Mouse (Mus musculus): ENCODE measurements around the gene Mpig6b. TPM values are rescaled to one million over a fixed set of nuclear protein-coding genes. Genes with fewer than 3 reads are reported as not detected.

The Mpig6b gene
- polyA plus RNA-seq, 1 experiment from 2014 or later, result 0.92 TPM

DNA sequence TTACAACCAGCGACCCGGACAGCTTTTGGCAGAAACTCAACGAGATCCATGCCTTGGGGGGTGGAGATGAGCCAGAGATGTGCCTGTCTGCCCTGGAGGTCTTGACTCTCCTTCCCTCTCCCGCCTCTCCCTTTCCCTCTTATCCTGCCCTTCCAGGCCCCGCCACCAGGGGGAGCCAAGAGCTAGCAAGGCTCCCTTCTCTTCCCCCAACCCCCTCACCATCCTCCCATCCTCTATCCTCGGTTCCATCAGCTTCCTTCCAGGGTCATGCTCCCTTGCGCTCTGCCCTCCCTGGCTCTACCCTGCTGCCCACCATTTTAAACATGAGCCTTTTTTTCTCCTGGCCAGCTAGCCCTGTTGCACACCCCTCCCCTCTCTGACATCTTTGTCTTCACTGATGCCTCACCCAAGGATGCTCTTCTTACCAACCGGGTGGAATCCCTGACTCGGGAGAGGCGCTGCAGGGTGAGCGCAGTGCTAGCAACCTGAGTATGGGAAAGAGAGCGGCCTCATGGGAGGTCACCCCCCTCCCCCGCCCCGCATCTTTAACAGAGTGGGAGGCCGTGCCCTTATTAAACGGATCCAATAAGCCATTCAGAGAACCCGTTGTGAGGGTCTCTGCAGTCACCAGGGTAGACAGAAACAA is 44.7 kb downstream of the Mpig6b start:
- peak overlapping the region; percentile 83 for H3K27ac ChIP-seq (replicated peaks)
- WGBS, result 7% methylated on average over 17 of the region's 17 CpGs
- H3K9ac ChIP-seq, result peak overlapping the region; percentile 52; the same call in 1 of the 2 replicates
- peaks cover 1% of the 10 kb centered on the region for H3K36me3 ChIP-seq
- peak overlapping the region; percentile 46 for H3K4me2 ChIP-seq
- H3K4me3 ChIP-seq, result peak overlapping the region; percentile 16
- H3K9me3 ChIP-seq, result no peaks in the 10 kb centered on the region
- H3K27me3 ChIP-seq (replicated peaks), result peaks cover 4% of the 10 kb centered on the region; the same call in 1 of the 2 replicates
- no peak for ATAC-seq (ENCODE audit: extremely low read depth, insufficient number of reproducible peaks, low FRiP score, low TSS enrichment)
- peaks cover 60% of the 10 kb centered on the region for H3K4me1 ChIP-seq

DNA sequence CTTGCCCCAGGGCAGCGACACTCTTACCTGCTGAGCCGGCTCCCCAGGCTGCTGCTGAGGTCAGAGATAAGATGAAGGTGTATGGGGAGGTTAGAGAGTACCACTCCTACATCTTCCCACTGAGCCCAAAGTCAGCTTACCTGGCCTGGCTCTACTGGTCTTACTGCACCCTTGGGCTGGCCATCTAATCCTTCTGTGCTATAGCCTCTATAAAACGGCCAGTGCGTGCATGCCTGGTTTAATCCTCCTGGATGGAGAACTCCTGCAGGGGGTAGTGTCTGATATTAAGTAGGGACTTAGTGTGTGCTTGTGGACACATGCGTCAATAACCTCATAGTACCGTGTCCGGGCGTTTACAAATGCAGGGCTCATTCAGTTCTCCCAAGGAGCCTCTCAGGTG is 45.4 kb downstream of the Mpig6b start:
- 80% methylated on average over 8 of the region's 8 CpGs for WGBS
- peaks cover 9% of the 10 kb centered on the region for H3K36me3 ChIP-seq

DNA sequence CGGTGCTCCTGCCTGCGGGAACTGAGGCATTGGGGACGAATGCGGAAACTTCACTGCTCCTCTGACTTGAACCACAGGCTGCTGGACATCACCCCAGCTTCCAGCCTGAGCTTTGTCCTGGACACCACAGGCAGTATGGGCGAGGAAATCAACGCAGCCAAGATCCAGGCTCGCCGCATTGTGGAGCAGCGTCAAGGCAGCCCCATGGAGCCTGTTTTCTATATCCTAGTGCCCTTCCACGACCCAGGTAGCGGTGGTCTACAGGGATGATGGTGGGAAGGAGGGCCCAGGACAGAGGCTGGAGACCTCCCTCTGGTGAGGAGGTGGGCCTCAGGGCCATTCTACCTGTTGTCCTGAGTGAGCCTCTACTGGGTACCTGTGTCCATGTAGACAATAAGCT is 46.1 kb downstream of the Mpig6b start:
- no peak overlapping the region for H3K4me3 ChIP-seq
- H3K9ac ChIP-seq, result no peak overlapping the region
- ATAC-seq (ENCODE audit: extremely low read depth, insufficient number of reproducible peaks, low FRiP score, low TSS enrichment), result no peak
- peaks cover 4% of the 10 kb centered on the region; the same call in 1 of the 2 replicates for H3K27me3 ChIP-seq (replicated peaks)
- no peaks in the 10 kb centered on the region for H3K9me3 ChIP-seq
- H3K4me1 ChIP-seq, result peaks cover 56% of the 10 kb centered on the region
- H3K36me3 ChIP-seq, result peaks cover 15% of the 10 kb centered on the region
- 77% methylated on average over 11 of the region's 11 CpGs for WGBS
- H3K4me2 ChIP-seq, result no peak overlapping the region
- H3K27ac ChIP-seq (replicated peaks), result no peak overlapping the region

More for the DNA sequence above, 45.4 kb downstream of the Mpig6b start:
- H3K27ac ChIP-seq (replicated peaks), result no peak overlapping the region
- no peak overlapping the region for H3K9ac ChIP-seq
- no peak overlapping the region for H3K4me2 ChIP-seq
- ATAC-seq (ENCODE audit: extremely low read depth, insufficient number of reproducible peaks, low FRiP score, low TSS enrichment), result no peak
- peaks cover 62% of the 10 kb centered on the region for H3K4me1 ChIP-seq
- H3K27me3 ChIP-seq (replicated peaks), result peaks cover 4% of the 10 kb centered on the region; the same call in 1 of the 2 replicates
- H3K4me3 ChIP-seq, result no peak overlapping the region
- no peaks in the 10 kb centered on the region for H3K9me3 ChIP-seq

- no peak overlapping the region for H3K4me3 ChIP-seq
Measured at GRCm38 (mm10) chr17:35018171-35018570, 47.8 kb downstream of the Mpig6b start.

GRCm38 (mm10) chr17:35017706-35018030 is 48.3 kb downstream of the Mpig6b start:
- WGBS, result 70% methylated on average over 14 of the region's 14 CpGs
- no peak overlapping the region for H3K9ac ChIP-seq
- no peak for ATAC-seq (ENCODE audit: extremely low read depth, insufficient number of reproducible peaks, low FRiP score, low TSS enrichment)
- no peak overlapping the region for H3K27ac ChIP-seq (replicated peaks)
- H3K4me3 ChIP-seq, result no peak overlapping the region
- H3K36me3 ChIP-seq, result peaks cover 38% of the 10 kb centered on the region
- peaks cover 34% of the 10 kb centered on the region for H3K4me1 ChIP-seq
- no peak overlapping the region for H3K4me2 ChIP-seq
- peaks cover 4% of the 10 kb centered on the region; the same call in 1 of the 2 replicates for H3K27me3 ChIP-seq (replicated peaks)
- no peaks in the 10 kb centered on the region for H3K9me3 ChIP-seq

More at GRCm38 (mm10) chr17:35018171-35018570, 47.8 kb downstream of the Mpig6b start:
- Histone ChIP-seq H3K36me3 (peaks cover 33% of the 10 kb centered on the region), H3K9me3 (no peaks in the 10 kb centered on the region), H3K9ac (no peak overlapping the region), H3K27ac (replicated peaks) (no peak overlapping the region), H3K27me3 (replicated peaks) (peaks cover 4% of the 10 kb centered on the region; the same call in 1 of the 2 replicates), H3K4me1 (peaks cover 39% of the 10 kb centered on the region), H3K4me2 (no peak overlapping the region)
- WGBS, result 67% methylated on average over 3 of the region's 3 CpGs
- no peak for ATAC-seq (ENCODE audit: extremely low read depth, insufficient number of reproducible peaks, low FRiP score, low TSS enrichment)

DNA sequence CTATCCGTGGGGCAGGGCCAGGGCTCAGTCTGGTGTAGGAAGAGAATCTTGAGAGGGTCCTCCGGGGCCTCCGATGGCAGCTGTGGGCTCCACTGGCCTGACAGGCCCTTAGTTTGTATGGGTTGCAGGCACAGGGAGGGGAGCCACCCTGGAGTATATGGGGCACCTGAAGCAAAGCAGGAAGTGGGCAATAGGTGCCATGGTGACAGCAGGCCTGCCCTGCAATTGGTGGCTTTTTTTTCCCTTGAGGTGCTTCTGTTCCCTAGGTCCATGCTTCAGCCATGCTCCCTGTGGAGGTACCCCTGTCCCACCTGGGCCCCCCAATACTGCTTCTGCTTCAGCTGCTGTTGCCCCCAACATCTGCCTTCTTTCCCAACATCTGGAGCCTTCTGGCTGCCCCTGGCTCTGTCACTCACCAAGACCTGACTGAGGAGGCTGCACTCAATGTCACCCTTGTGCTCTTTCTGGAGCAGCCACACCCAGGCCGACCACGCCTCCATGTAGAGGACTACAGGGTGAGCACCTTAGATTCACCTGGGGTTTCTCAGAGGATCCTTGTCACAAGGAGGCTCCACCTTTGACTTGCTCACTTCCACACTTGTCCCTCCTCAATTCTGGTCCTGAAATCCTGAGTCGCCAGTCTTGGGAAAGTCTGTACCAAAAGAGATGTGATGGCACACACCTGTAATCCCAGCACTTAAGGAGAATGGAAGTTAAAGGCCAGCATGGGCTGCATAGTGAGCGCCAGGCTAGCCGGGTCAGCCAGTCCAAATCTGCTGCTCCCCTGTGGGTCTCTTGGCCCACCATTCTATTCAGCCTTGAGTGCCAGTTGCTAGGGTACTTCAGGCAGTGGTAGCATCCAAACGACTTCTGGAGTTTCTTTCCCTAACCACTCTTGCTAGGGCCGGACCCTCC is 48.9 kb downstream of the Mpig6b start:
- Histone ChIP-seq H3K27me3 (replicated peaks) (peaks cover 4% of the 10 kb centered on the region; the same call in 1 of the 2 replicates), H3K36me3 (peaks cover 44% of the 10 kb centered on the region), H3K9ac (peak overlapping the region; percentile 64), H3K4me1 (peaks cover 31% of the 10 kb centered on the region), H3K4me2 (no peak overlapping the region), H3K9me3 (no peaks in the 10 kb centered on the region), H3K27ac (replicated peaks) (peak overlapping the region; percentile 41; the same call in 1 of the 2 replicates), H3K4me3 (no peak overlapping the region)
- 73% methylated on average over 10 of the region's 10 CpGs for WGBS
- no peak for ATAC-seq (ENCODE audit: extremely low read depth, insufficient number of reproducible peaks, low FRiP score, low TSS enrichment)

GRCm38 (mm10) chr17:35016376-35016775 is 49.6 kb downstream of the Mpig6b start, which contains the start of gene Vwa7:
Gene Vwa7, plus strand, starts transcription at chr17:35016579.
- no peak for ATAC-seq (ENCODE audit: extremely low read depth, insufficient number of reproducible peaks, low FRiP score, low TSS enrichment)
- Histone ChIP-seq H3K9me3 (no peaks in the 10 kb centered on the region), H3K4me3 (no peak within 1 kb of the TSS), H3K27ac (replicated peaks) (peak within 1 kb of the TSS; percentile 41; the same call in 1 of the 2 replicates), H3K4me2 (no peak within 1 kb of the TSS), H3K9ac (peak within 1 kb of the TSS; percentile 64), H3K27me3 (replicated peaks) (peaks cover 4% of the 10 kb centered on the region; the same call in 1 of the 2 replicates), H3K36me3 (peaks cover 50% of the 10 kb centered on the region), H3K4me1 (peaks cover 24% of the 10 kb centered on the region)
- 42% methylated on average over 12 of the region's 12 CpGs for WGBS

- peaks cover 61% of the 10 kb centered on the region for H3K36me3 ChIP-seq
- WGBS, result 87% methylated on average over 16 of the region's 16 CpGs
Measured at GRCm38 (mm10) chr17:35015296-35015695, 50.7 kb downstream of the Mpig6b start.

GRCm38 (mm10) chr17:35013221-35013620 is 52.8 kb downstream of the Mpig6b start:
- Histone ChIP-seq H3K4me1 (peaks cover 16% of the 10 kb centered on the region), H3K9me3 (no peaks in the 10 kb centered on the region), H3K4me3 (no peak overlapping the region), H3K9ac (no peak overlapping the region), H3K4me2 (no peak overlapping the region), H3K27me3 (replicated peaks) (no peaks in the 10 kb centered on the region), H3K27ac (replicated peaks) (no peak overlapping the region), H3K36me3 (peaks cover 82% of the 10 kb centered on the region)
- ATAC-seq (ENCODE audit: extremely low read depth, insufficient number of reproducible peaks, low FRiP score, low TSS enrichment), result no peak
- 75% methylated on average over 6 of the region's 6 CpGs for WGBS

More at GRCm38 (mm10) chr17:35015296-35015695, 50.7 kb downstream of the Mpig6b start:
- H3K9me3 ChIP-seq, result no peaks in the 10 kb centered on the region
- H3K4me1 ChIP-seq, result peaks cover 16% of the 10 kb centered on the region
- H3K9ac ChIP-seq, result no peak overlapping the region
- no peak overlapping the region for H3K4me2 ChIP-seq
- no peak overlapping the region for H3K4me3 ChIP-seq
- peaks cover 4% of the 10 kb centered on the region; the same call in 1 of the 2 replicates for H3K27me3 ChIP-seq (replicated peaks)
- H3K27ac ChIP-seq (replicated peaks), result no peak overlapping the region
- ATAC-seq (ENCODE audit: extremely low read depth, insufficient number of reproducible peaks, low FRiP score, low TSS enrichment), result no peak
